Mouse (Mus musculus): ENCODE measurements around the gene Asf1a.
"Not testable (repeated sequence)": the region's sequence is repeated elsewhere in the genome, so short reads cannot be mapped to it uniquely, and the experiment has no call there.

Gene Asf1a

GRCm38 (mm10) chr10:53596677-53597120, at the start of gene Asf1a:
TSS of gene Asf1a (plus strand) at chr10:53596757.
- peak; percentile 96 for DNase-seq (ENCODE audit: low spot score)

- no peak for DNase-seq (ENCODE audit: low spot score)
Measured at GRCm38 (mm10) chr10:53562001-53562400, 34.6 kb upstream of the Asf1a start.

GRCm38 (mm10) chr10:53565538-53565937, 31.0 kb upstream of the Asf1a start:
- no peak for DNase-seq (ENCODE audit: low spot score)

GRCm38 (mm10) chr10:53568531-53568930, 28.0 kb upstream of the Asf1a start:
- no peak for DNase-seq (ENCODE audit: low spot score)

GRCm38 (mm10) chr10:53580137-53580536, 16.4 kb upstream of the Asf1a start:
- peak; percentile 8 for DNase-seq (ENCODE audit: low spot score)

- DNase-seq (ENCODE audit: low spot score): peak; percentile 42
Measured at GRCm38 (mm10) chr10:53580621-53581081, 15.9 kb upstream of the Asf1a start.

- peak; percentile 7 for DNase-seq (ENCODE audit: low spot score)
Measured at GRCm38 (mm10) chr10:53581087-53581486, 15.5 kb upstream of the Asf1a start.

GRCm38 (mm10) chr10:53585777-53586176, 10.8 kb upstream of the Asf1a start:
- no peak for DNase-seq (ENCODE audit: low spot score)

GRCm38 (mm10) chr10:53595744-53596676, 547 bp upstream of the Asf1a start:
- DNase-seq (ENCODE audit: low spot score): no peak

- DNase-seq (ENCODE audit: low spot score): peak; percentile 21
Measured at GRCm38 (mm10) chr10:53597121-53597881, 744 bp downstream of the Asf1a start.

- DNase-seq (ENCODE audit: low spot score): no peak
Measured at GRCm38 (mm10) chr10:53598821-53599220, 2.3 kb downstream of the Asf1a start.

GRCm38 (mm10) chr10:53605328-53605727, 8.8 kb downstream of the Asf1a start:
- DNase-seq (ENCODE audit: low spot score): no peak

- DNase-seq (ENCODE audit: low spot score): no peak
Measured at GRCm38 (mm10) chr10:53608274-53608673, 11.7 kb downstream of the Asf1a start.

GRCm38 (mm10) chr10:53612172-53612571, 15.6 kb downstream of the Asf1a start:
- peak; percentile 67 for DNase-seq (ENCODE audit: low spot score)

GRCm38 (mm10) chr10:53613955-53614354, 17.4 kb downstream of the Asf1a start:
- no peak for DNase-seq (ENCODE audit: low spot score)

GRCm38 (mm10) chr10:53615850-53616616, 19.5 kb downstream of the Asf1a start:
- DNase-seq (ENCODE audit: low spot score): no peak

- DNase-seq (ENCODE audit: low spot score): peak; percentile 91
Measured at GRCm38 (mm10) chr10:53629247-53629917, 32.8 kb downstream of the Asf1a start.

GRCm38 (mm10) chr10:53629918-53630250, 33.3 kb downstream of the Asf1a start:
- peak; percentile 96 for DNase-seq (ENCODE audit: low spot score)

- DNase-seq (ENCODE audit: low spot score): not testable (repeated sequence)
Measured at GRCm38 (mm10) chr10:53630339-53630738, 33.8 kb downstream of the Asf1a start, which contains the start of gene Mcm9. TSS of gene Mcm9 (minus strand) at chr10:53630439.

GRCm38 (mm10) chr10:53634160-53634559, 37.6 kb downstream of the Asf1a start:
- no peak for DNase-seq (ENCODE audit: low spot score)

- no peak for DNase-seq (ENCODE audit: low spot score)
Measured at GRCm38 (mm10) chr10:53635246-53635971, 38.9 kb downstream of the Asf1a start.
